Comparison of ENCODE assay signal across 8 mouse cellular contexts in genomic region chr12:81594902-81595671, GRCm38 (mm10). TPM values are rescaled to one million over a fixed set of nuclear protein-coding genes. Genes with fewer than 3 reads are reported as not detected.
DNase-seq lines count a peak whose midpoint lies in the region; ATAC-seq and TF ChIP-seq lines count a peak whose summit lies in the region.

Gene Med6, minus strand, starts transcription at chr12:81595008.

- H3K27ac ChIP-seq in cortical plate, adult 2 months (ENCODE audit: insufficient read depth, low read length), result no peak within 1 kb of the TSS

- peak; percentile 87 to 89 for DNase-seq in gastrocnemius, adult 8-10 months (ENCODE audit: low spot score in 2 of 2)
- DNase-seq in hindlimb bud, embryonic 11.5 days (ENCODE audit: extremely low spot score, low read depth, low spot score), result peak; percentile 83
- peak; percentile 83 to 91 for DNase-seq in left cerebral cortex, adult 8-10 months (ENCODE audit: low spot score in 2 of 2)
- peak; percentile 95 to 96 for DNase-seq in right cerebral cortex, postnatal 10 days (ENCODE audit: low spot score in 2 of 2)
- DNase-seq in urinary bladder, postnatal 25 days (ENCODE audit: low spot score), result peak; percentile 84

- no peak for TF ChIP-seq CTCF in cortical plate, adult 2 months (IDR thresholded peaks at IDR 0.05; ENCODE audit: extremely low read depth, insufficient read depth, low read length)

- peak within 1 kb of the TSS; percentile 69 for H3K4me3 ChIP-seq in cortical plate, adult 2 months (ENCODE audit: insufficient read depth, low read length)
- H3K4me3 ChIP-seq in megakaryocyte, embryonic 14.5 days (replicated peaks), result peak within 1 kb of the TSS; percentile 92

- no peaks in the 10 kb centered on the region for H3K9me3 ChIP-seq in megakaryocyte, embryonic 14.5 days

- peak; percentile 90 for ATAC-seq in activated CD4-positive, CD25-positive, alpha-beta regulatory T cell, adult 4 months

- no peaks in the 10 kb centered on the region for H3K4me1 ChIP-seq in cortical plate, adult 2 months (ENCODE audit: control insufficient read depth, insufficient read depth, low read length)
- H3K4me1 ChIP-seq in megakaryocyte, embryonic 14.5 days, result peaks cover 17% of the 10 kb centered on the region; the same call in 1 of the 2 replicates

- TF ChIP-seq POLR2A in cortical plate, adult 2 months (IDR thresholded peaks at IDR 0.05; ENCODE audit: extremely low read depth, insufficient read depth, low read length), result no peak

- peaks cover 4% of the 10 kb centered on the region for H3K27me3 ChIP-seq in megakaryocyte, embryonic 14.5 days (replicated peaks)

- peaks cover 12% of the 10 kb centered on the region for H3K36me3 ChIP-seq in megakaryocyte, embryonic 14.5 days (replicated peaks; ENCODE audit: low read length)

RNA-seq across cellular contexts. Expression of gene Med6, which starts in this region (rescaled TPM):
- 10 to 100 TPM; 28.0 to 28.2 TPM for polyA plus RNA-seq in activated CD4-positive, CD25-positive, alpha-beta regulatory T cell, adult 4 months (2017; shearing (Covaris generic))
- 30.3 and 34.0 TPM in 2 replicates for polyA plus RNA-seq in cortical plate, adult 2 months (2012; rRNA removed)
- total RNA-seq in gastrocnemius, adult 8-10 months (2022), result 10 to 100 TPM in 3 of 4 experiments, 1 to 10 TPM in 1; 9.6 to 14.5 (median 13.0) TPM
- 10 to 100 TPM; 27.2 to 30.8 (median 30.3) TPM for total RNA-seq in left cerebral cortex, adult 8-10 months (2022)
- polyA plus RNA-seq in megakaryocyte, embryonic 14.5 days (2012; ENCODE audit: insufficient read depth, low replicate concordance), result 2.8 TPM in 1 of 2 replicates, not detected in the other
